Mouse (Mus musculus): ENCODE measurements at regions not wholly inside any gene's neighbourhood (a gene's known extent, or its start where the extent isn't known, plus 50 kb on each side); places are given as distances from the start of the nearest gene placed in this dataset.

- DNase-seq (ENCODE audit: low read depth), result peak; percentile 9
These were observed 55.8 kb upstream of the 5430402E10Rik start for GRCm38 (mm10) chrX:77980676-77981075.

Data from induced T-regulatory cell, adult 2 months (primary cell).